Mouse (Mus musculus) retina, embryonic 14.5 days (tissue): ENCODE measurements around the gene Samd4b.

ENCODE experiments used
- DNase-seq: peaks from one replicate; pipeline ENCODE4 v3.0.0-alpha.2; 2015; ENCODE audit warnings: low spot score

Samd4b gene

DNA sequence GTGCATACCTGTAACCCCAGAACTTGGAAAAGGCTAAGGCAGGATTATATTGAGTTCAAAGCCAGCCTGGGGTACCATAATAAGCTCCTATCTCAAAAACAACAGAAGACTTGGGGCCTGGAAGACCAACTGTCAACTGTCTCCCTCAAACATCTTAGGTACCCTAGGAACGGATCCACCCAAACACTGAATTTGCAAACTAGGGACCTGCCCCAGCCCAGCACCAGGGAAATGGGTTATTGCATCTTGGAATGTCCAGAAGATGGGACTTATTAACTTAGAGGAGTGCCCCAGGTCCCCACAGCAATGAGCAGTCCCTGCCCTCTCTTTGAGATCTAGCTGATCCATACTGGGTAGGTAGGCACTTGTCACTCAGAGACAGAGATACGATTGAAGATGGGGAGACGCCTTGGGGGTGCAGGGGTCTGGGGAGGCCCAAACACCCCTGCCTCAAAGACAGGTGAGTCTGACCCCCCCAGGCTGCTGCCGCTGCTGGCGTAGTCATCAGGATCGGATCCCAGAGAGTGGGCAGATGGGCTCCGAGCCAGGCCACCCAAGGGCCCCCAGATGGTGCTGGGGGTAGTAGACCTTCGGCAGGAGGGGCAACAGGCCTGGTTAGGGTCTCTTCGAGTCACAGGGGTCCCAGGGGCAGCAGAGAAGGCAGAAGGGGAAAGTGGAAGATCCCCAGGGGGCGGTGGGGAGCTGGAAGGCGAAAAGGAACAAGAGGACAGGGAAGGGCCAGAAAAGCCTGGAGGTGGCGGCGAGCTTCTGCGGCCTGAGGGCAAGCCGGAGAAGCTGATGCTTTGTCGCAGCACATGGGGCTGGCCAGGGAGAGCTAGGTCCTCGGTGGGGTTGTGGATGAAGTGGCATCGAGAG lies 220.5 kb downstream of the Samd4b start:
- no peak for DNase-seq

DNA sequence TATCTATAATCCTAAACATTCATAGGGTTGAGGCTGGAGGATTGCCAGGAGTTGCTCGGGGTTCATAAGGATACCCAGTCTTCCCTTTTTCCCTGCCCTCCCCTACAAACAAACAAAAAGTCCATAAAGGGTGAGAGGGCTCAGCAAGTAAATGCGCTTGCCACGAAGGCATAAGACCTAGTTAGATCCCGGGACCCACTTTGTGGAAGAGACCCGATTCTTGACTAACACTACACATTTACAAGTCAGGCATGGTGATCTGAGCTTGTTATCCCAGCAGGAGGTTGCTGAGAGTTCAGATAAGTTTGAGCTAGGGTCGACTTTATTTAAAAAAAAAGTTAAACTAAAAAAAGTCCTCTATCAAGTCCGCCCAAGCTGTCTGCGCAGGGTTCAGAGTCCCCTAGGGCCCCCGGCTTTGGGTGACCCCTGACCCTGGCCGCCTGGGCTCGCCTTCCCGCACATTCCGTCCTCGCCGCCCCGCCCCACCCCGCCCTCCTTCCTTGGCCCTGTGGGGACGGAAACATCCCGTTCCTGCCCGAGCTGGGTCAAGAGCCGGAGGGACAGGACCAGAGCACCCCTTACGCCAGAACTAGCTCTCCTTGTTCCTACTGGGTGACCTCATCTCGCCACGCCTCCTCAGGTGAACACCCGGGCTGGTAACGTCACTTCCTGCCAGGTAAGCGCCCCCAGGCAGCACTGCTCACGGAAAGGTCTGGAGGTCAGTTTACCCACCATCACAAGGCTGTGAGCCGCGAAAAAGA lies 221.8 kb downstream of the Samd4b start:
- no peak for DNase-seq

DNA sequence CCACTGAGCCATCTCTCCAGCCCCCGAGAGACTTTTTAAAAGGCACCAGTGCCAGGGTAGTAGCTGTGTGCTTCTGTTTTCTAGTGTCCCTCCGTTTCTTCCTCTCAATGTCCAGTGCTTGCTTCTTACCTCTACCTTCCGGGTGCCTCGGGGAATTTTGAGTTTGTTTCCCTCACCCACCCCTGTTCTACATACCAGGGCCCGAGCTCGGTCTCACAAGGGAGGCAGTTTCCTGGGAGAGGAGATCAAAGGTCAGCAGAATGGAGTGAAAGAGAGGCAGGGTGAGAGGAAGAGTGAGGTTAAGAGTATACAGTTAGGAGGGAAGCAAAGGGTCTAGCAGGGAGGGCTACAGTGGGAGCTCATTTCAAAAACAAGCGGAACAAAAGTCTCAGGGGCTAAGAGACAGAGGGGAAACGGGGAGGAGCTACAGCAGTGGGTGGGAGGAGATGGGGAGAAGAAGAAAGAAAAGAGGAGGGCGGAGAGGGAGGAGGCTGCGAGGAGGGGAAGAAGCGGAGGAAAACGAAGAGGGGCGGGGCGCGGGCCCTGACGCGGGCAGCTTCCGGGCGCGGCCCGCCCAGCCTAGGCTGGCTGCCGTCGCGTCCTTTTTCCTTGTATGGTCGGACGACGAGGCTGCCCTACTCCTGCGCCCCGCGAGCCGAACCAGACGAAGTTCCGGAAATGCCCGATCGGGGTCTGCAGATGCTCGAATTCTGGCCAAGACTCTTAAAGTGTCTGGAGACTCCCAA lies 222.6 kb downstream of the Samd4b start:
- peak; percentile 90 for DNase-seq

DNA sequence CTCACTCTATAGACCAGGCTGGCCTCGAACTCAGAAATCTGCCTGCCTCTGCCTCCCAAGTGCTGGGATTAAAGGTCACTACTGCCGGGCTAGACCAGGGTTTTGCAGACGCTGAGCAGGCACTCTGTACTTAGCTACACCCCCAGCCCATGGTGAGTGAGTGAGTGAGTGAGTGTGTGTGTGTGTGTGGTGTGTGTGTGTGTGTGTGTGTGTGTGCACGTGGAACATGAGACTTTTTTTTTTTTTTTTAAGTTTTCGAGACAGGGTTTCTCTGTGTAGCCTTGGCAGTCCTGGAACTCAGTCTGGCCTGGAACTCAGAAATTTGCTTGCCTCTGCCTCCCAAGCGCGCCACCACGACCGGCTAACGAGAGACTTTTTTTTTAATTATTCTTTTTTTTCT lies 223.3 kb downstream of the Samd4b start:
- no peak for DNase-seq

DNA sequence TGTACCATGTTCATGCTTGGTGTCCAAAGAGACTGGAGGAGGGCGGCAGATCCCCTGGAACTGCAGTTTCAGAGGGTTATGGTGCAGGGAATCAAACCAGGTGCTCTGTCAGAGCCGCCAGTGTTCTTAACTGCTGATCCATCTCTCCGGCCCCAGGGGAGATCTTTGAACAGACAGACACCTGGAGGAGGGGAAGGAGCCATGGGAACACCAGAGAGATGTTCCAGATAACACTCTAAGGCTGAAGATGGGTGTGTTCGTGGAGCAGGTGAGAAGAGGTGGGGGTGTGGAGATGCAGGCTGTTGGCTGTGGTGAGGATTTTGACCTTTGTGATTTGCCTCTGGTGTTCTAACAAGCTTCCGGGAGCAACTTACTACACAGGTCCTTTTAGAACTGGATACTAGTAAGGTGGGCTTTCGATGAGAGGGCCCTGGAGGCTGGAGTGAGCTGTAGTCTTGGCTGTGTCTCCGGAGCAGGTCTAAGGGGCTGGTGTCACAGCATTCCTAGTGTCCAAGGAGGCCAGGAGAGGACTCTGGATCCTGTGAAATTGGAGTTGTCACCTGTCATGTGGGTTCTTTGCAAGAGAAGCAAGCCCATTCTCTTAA lies 224.0 kb downstream of the Samd4b start:
- no peak for DNase-seq

DNA sequence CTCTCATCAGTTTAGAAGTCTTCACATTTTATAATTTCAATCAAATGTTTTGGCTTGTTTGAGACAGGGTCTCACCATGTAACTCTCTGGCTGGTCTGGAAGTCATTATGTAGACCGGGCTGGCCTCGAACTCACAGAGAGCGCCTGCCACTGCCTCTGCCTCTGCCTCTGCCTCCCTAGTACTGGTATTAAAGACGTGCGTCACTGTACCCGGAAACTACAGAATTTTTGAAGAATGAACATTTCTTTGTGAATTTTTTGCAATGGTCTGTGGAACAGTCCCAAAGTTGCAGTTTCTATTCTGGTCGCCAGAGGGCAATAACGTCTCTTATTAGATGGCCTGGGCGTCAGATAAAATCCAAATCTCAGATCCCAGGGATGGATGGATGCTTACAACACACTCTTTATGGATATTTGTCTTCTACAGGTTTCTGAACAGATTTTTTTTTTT lies 224.8 kb downstream of the Samd4b start:
- peak; percentile 92 for DNase-seq

DNA sequence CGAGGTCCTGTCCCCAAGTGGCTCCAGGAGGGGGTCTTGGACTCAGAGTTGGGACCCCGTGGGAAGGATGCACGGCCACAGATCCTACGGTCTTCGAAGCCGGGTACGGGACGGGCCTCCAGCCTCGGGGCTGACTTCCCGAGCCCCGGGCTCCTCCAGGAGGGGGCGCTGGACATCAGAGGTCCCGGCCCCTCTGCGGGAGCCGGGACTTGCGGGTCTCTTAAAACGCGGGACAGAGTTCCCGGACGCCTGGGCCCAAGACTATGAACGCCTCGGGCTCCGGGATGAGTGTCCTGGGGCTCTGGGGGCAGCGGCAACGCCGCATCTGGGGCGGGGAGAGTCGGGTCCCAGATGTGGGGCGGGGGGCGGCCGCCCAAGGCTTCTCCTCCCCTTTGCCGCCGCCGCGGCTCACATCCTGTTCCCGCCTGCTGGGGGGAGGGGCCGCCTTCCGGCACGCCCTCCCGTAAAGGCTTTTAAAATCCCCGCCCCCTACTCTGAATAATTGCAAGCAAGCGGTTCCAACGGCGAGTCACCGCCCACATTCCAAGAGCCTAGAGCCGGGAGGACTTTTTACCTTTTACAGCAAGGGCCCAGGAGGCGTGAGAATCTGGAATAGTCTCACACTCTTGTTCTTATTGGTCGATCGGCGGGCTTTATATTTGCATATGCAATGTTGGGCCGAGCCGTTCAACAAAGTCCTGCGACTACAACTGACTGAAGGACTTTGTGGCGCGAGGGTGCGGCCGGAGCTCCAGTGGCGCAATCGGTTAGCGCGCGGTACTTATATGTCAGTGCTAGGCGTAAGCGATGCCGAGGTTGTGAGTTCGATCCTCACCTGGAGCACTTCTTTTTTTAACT lies 225.5 kb downstream of the Samd4b start, which contains the start of gene Plekhg2:
Plekhg2 (minus strand) TSS at position 349 of the 858 bp plus-strand sequence.
- peak; percentile 98 for DNase-seq

DNA sequence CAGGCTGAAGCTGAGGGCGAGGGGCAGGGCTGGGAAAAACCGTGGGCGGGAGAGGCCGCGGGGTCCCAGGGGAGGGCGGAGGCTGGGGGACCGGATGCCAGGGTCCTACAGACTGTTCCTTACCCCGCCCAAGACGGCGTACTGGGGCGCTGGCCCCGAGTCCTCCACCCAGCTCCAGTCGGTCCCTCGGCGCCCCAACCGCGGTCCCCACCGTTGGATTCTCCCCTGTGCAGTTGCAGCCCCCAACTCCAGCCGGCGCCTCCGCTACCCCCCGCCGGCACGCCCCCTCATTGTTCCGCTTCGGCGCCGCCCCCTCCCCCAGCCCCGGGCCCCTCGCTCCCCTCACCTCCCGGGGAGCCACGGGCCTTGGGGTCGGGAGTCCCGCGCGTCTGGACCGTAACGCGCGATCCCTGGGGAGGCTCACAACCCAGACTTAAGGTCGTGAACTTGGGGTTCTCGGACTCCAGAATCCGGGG lies 226.4 kb downstream of the Samd4b start:
- peak; percentile 65 for DNase-seq

DNA sequence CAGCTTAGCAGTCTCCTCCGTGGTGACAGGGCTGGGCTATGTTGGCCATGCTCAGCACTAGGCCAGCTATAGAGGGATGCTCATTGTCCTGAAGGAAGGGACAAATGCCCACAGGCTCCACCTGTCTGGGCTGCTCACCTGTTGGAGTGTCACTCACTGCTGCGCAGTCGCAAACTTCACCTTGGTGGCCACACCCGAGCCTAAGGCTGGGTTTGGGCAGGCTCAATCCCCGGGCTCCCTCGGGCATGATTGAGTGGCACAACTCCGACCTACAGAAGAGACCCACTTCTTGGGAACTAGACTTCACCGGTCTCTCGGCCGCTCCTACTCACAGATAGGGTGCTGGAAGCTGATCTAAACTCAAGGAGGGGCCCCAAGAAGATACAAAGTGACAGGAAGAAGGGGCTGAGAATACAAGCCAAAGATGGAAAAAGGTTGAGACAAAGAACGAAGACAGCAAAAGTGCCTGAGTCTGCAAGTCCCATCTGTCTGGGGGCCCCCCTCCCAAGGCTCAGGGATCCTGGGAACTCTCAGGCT lies 226.9 kb downstream of the Samd4b start:
- DNase-seq: no peak

DNA sequence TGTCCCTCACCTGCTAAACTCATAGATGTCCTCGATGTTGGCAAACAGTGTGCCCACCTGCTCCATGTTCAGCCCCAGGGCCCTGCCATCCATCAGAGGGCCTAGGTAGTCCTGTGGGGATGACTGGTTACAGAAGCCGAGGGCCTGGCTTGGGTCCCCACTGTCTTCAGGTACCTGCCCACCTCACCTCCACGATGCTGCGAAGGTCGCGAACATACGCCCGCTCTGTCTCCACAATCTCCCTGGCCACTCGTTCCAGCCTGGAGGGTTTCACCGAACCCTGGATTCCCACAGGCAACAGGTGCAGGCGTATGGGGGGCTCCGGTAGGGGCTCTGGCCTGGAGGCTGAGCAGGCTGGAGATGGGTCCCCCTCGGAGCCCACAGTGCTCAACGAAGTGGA lies 227.9 kb downstream of the Samd4b start:
- no peak for DNase-seq

DNA sequence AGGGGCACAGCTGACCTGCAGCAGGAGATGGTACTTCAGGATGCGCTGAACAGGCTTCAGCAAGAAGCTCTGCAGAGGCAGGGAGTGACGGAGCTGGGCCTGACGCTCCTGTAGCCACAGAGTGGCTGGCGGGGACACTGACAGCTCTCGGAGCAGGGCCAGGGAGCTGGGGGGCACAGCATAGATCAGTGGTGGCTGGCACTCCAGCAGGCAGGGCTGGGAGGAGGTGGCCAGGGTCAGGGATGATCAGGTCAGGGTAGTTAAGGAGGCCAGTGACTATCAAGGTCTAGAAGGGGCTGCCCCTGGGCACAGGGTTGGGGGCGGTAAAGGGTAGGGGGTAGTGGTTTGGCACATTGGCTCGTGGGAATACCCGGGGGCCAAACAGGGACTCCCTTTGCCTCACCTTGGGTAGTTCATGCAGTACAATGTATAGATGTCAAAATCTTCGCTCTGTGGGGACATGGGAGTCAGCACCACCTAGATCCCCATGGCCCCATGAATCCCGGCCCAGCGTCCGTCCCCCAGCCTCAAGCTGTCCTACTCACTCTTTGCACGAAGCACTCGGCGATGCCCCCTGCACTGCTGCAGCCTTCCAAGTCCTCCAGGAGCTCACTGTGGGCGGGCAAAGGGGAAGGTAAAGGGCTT lies 229.5 kb downstream of the Samd4b start:
- DNase-seq: no peak

DNA sequence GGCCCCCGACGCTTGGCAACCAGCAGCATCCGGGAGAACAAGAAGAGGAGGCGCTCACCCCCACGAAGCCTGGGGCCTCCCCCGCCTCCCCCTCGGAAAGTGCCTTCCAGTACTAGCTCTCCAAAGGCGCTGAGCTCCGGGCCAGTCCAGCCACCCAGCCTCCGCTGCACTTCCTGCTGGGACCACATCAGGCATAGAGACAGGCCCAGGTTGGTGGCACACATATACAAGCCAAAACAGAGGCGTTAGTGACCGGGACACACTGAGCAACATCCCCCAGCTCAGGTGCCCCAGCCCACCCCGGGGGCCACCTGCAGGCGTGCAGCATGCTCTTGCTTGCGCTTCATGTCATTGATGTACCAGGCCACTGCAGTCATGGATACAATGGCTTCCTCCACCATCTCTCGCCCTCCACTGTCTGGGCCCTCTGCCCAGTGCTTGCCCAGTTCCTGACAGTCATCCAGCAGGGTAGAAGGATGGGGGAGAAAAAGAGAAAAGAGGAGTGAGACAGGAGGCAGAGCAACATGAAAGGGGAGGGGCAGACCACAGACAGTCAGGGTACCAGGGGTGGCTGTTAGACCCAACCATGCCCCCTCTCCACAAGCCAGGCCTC lies 230.2 kb downstream of the Samd4b start:
- no peak for DNase-seq

DNA sequence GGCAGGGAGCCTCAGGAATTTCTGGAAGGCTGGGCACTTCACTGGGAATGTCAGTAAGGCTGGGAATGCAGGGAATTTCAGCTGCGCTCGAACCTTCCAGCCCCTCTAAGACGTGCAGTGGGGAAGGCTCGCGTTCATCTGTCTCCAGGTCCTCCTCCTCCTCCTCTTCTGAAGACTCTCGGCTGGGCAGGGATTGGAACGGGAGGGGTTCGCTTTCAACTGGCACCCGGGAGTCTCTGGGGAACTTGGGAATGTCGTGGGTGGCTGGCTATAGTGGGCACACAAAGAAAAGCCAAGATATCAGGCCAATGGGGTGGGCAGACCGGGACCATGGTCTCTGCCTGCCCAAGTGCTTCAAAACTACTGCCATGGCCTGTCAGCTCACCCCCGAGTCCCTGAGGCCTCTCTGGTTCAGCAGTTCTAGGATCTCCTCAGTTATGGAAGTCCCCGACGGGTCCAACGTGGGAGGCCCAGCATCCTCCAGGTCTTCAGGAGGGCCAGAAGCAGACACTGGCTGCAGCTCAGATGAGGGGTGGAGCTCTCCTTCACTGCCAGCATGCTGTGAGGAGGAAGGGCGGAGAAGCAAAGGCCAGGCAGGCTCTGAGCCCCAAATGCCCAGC lies 235.4 kb downstream of the Samd4b start:
- DNase-seq: no peak

DNA sequence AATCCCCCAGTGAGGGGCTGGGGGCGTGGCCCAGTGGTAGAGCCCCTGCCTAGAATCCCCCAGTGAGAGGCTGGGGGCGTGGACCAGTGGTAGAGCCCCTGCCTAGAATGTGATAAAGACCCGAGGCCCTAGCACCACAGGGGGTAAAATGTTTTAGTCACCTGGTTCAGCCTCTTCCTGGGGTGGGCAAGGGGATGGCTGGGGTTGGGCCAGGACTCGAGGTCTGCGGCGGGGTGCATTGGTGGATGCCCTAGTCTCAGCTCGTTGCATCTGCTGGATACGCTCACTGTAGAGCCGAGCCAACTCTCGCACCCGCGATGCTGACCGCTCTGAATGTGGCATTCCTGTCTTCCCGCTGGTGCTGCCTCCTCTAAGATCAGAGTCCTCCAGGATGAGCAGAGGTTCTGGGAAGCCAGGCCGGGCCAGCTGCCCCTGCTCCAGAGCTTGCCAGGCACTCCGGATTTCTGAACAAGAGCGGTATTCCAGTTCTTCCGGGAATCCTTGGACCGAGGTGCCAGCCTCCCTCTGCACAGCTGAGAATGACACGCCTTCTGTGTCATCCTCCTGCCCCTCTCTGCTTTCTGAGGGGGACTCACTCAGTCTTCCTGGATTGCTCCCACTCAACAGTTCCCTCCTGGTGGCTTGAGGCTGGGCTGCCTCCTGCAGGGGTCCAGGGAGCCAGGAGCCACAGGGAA lies 236.2 kb downstream of the Samd4b start:
- no peak for DNase-seq

DNA sequence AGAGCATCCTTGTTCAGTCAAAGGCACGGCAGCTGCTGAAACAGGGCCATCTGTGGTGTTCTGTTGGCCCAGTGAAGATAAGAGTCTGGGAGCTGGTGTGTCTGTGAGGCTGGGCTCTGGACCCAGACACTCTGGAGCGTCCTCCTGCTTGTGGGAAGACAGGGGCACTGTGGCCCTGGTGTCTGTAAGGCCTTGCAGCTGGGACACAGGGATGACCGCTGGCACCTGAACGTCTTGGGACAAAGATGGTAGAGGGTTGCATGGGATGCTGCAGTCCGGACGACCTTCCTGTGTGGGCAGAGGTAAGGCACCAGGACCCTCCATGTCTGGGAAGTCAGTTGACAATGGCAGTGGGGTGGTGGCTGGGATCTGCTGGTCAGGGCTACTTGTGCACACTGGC lies 237.7 kb downstream of the Samd4b start:
- DNase-seq: no peak

DNA sequence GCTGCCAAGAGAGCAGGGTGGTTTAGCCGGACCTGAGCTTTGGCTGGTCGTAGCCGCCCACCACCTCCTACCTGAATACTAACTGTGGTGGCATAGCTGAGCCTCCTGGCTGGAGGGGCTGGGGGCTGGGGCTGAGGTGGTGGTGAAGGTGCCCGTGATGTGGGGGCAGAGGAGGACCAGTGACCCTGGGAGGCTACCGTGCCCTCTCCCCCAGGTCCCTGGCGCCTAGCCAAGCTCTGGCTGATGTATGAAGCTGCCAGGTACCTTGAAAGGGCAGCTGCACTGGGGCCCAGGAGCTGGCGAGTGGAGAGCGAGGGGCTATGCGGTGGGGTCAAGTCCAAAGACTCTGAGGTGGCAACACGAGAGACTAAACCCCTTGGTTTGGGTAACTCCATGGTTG lies 238.1 kb downstream of the Samd4b start:
- DNase-seq: no peak

DNA sequence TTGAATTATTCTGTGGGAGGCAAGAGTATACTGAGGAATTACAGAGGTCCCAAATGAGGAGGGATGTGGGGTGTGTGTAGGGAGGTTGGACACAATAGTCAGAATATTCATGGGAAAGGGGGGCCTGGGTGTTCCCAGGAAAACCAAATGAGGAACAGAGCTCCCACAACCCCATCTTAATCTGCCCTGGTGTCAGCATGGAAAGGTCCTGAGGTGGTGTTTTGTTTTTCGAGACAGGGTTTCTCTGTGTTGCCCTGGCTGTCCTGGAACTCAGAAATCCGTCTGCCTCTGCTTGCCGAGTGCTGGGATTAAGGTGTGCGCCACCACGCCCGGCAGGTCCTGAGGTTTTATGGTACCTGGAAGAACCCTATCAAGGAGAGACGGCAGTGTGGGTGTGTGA lies 239.5 kb downstream of the Samd4b start:
- DNase-seq: no peak

DNA sequence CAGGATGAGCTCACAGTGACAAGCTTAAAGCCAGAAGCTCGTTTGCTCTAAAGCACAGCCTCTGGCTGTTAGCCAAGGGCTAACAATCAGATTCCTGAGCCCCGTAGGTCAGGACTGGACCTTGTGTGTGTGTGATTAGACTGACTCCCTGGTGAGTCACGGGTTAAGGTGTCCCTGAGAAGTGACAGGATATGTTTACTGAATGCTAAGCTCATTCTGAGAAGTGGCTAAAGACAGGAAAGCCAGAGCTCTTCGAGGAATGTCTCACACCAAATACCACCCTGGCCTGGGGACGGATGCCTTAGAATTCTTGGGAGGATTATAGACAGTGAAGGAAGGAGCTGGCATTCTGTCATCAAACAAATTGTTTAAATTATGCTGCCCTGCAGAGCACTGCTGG lies 240.0 kb downstream of the Samd4b start:
- DNase-seq: peak; percentile 5

DNA sequence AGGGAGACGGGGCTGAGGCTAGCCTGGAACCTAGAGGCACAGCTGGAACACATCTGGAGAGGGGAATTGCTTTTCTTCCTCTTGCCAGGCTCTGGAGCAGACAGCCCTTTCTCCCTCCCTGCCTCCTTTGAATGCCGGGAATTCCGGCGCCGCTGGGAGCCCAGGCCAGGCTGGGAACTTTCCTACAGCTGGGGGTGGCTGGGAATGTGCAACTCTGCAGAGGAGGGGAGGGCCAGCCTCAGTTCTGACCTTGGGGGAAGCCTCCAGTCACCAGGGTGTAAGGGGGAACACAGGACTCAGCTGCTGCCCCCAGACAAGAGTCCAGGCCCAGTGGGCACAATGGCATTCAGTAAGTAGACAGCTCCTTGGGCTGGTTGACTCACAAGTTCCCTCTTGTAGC lies 241.0 kb downstream of the Samd4b start:
- peak; percentile 13 for DNase-seq
